Mouse (Mus musculus) kidney, postnatal 4 days (tissue): ENCODE results near the gene Tmem135.
A peak's percentile ranks its signal among the peaks of the same experiment; 100 is the strongest.
"Not testable (repeated sequence)": the region's sequence is repeated elsewhere in the genome, so short reads cannot be mapped to it uniquely, and the experiment has no call there.

Source experiments
- DNase-seq, 2 experiments: peaks; one replicate each; pipeline ENCODE4 v3.0.0; 2021; ENCODE audit warnings: mixed read lengths in 2 of 2

Gene Tmem135

GRCm38 (mm10) chr7:89382892-89383291, 21.1 kb downstream of the Tmem135 start:
- DNase-seq: no peak

- no peak for DNase-seq
Measured at GRCm38 (mm10) chr7:89380935-89381705, 22.9 kb downstream of the Tmem135 start.

GRCm38 (mm10) chr7:89371623-89372295, 32.3 kb downstream of the Tmem135 start:
- DNase-seq: no peak

- peak; percentile 48 to 61 for DNase-seq
Measured at GRCm38 (mm10) chr7:89370917-89371316, 33.1 kb downstream of the Tmem135 start.

GRCm38 (mm10) chr7:89370086-89370485, 33.9 kb downstream of the Tmem135 start:
- no peak for DNase-seq

- DNase-seq: no peak
Measured at GRCm38 (mm10) chr7:89367643-89368042, 36.4 kb downstream of the Tmem135 start.

GRCm38 (mm10) chr7:89365135-89365880, 38.7 kb downstream of the Tmem135 start:
- no peak for DNase-seq

- DNase-seq: no peak
Measured at GRCm38 (mm10) chr7:89363975-89364374, 40.0 kb downstream of the Tmem135 start.

GRCm38 (mm10) chr7:89356307-89356706, 47.7 kb downstream of the Tmem135 start:
- DNase-seq: peak; percentile 11 to 17

- no peak for DNase-seq
Measured at GRCm38 (mm10) chr7:89355519-89356255, 48.3 kb downstream of the Tmem135 start.

- no peak for DNase-seq
Measured at GRCm38 (mm10) chr7:89342021-89342420, 62.0 kb downstream of the Tmem135 start.

GRCm38 (mm10) chr7:89339808-89340207, 64.2 kb downstream of the Tmem135 start:
- DNase-seq: no peak

- no peak for DNase-seq
Measured at GRCm38 (mm10) chr7:89339142-89339435, 64.9 kb downstream of the Tmem135 start.

GRCm38 (mm10) chr7:89338350-89339141, 65.5 kb downstream of the Tmem135 start:
- peak; percentile 93 to 95 for DNase-seq

GRCm38 (mm10) chr7:89337711-89338349, 66.2 kb downstream of the Tmem135 start:
- no peak for DNase-seq

GRCm38 (mm10) chr7:89336434-89336833, 67.6 kb downstream of the Tmem135 start:
- DNase-seq: no peak

GRCm38 (mm10) chr7:89335316-89335715, 68.7 kb downstream of the Tmem135 start:
- no peak for DNase-seq

- no peak for DNase-seq
Measured at GRCm38 (mm10) chr7:89329896-89330295, 74.1 kb downstream of the Tmem135 start.

GRCm38 (mm10) chr7:89327731-89328130, 76.3 kb downstream of the Tmem135 start:
- DNase-seq: no peak

GRCm38 (mm10) chr7:89326761-89327160, 77.3 kb downstream of the Tmem135 start:
- DNase-seq: no peak

- no peak for DNase-seq
Measured at GRCm38 (mm10) chr7:89326202-89326601, 77.8 kb downstream of the Tmem135 start.

GRCm38 (mm10) chr7:89322741-89323140, 81.3 kb downstream of the Tmem135 start:
- DNase-seq: not testable (repeated sequence)
